Mouse (Mus musculus) forebrain, embryonic 16.5 days (tissue): ENCODE measurements at regions not wholly inside any gene's neighbourhood (a gene's known extent, or its start where the extent isn't known, plus 50 kb on each side); places are given as distances from the start of the nearest gene placed in this dataset.

Experiments
- ATAC-seq: fragments of 200-750 bp; cut with Nextera tagmentation; 2 replicates; pipeline ENCODE4 v1.8.0; 2017; ENCODE audit warnings: mild to moderate bottlenecking, moderate library complexity
- H3K27ac ChIP-seq: fragments of 300-500 bp; sonication (generic); 2 replicates; pipeline ENCODE4 v1.5.1; 2014; ENCODE audit warnings: low read length, control low read depth
- H3K27me3 ChIP-seq: fragments of 300-500 bp; sonication (generic); replicated peaks from 2 replicates; pipeline ENCODE4 v1.6.1; 2014; ENCODE audit warnings: low read length; ENCODE audit not compliant: control insufficient read depth, insufficient read depth
- H3K36me3 ChIP-seq: fragments of 300-500 bp; sonication (generic); 2 replicates; pipeline ENCODE4 v1.6.1; 2014; ENCODE audit not compliant: control insufficient read depth, insufficient read depth
- H3K4me1 ChIP-seq: fragments of 300-500 bp; sonication (generic); replicated peaks from 2 replicates; pipeline ENCODE4 v1.6.1; 2014; ENCODE audit warnings: low read length; ENCODE audit not compliant: control insufficient read depth, insufficient read depth
- H3K4me2 ChIP-seq: fragments of 300-500 bp; sonication (generic); 2 replicates; pipeline ENCODE4 v1.6.1; 2014; ENCODE audit warnings: mild to moderate bottlenecking, low read length, control low read depth
- H3K4me3 ChIP-seq: fragments of 300-500 bp; sonication (generic); replicated peaks from 2 replicates; pipeline ENCODE4 v1.5.1; 2014; ENCODE audit warnings: mild to moderate bottlenecking, low read length, control low read depth
- H3K9ac ChIP-seq: fragments of 300-500 bp; sonication (generic); replicated peaks from 2 replicates; pipeline ENCODE4 v1.6.1; 2014; ENCODE audit warnings: low read depth, low read length, control low read depth
- H3K9me3 ChIP-seq: fragments of 300-500 bp; sonication (generic); 2 replicates; pipeline ENCODE4 v1.6.1; 2016; ENCODE audit warnings: low read length; ENCODE audit not compliant: control insufficient read depth
- WGBS: fragments of 180-500 bp; shearing (Covaris S2); extraction: QIAGEN DNeasy Blood & Tissue Kit; methylation state at CpG from one replicate; pipeline ENCODE4 v1.1.7; 2014; 5-methylcytosine and 5-hydroxymethylcytosine counted together

DNA sequence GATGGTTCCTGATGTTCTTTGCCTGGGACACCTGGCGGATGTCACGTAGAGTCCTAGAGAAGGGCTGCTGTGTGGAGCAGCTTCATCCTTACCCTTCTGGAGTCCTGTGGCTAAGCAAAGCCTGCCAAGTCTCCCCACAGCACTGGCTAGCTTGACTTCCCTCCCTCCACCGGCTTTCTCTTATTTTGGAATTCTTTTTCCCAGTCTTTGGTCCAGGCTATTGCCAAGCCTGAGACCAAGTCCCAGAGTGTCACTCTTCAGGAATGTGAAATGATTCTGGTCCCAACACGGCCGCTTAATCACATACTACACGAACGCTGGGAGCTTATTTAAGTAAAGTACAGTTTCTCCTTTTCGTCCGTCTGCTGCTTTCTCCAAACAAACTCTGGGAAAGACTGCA, 146.4 kb downstream of the Fndc1 start:
- ATAC-seq, result no peak
- WGBS, result 92% methylated on average over 9 of the region's 9 CpGs
- no peaks in the 10 kb centered on the region for H3K36me3 ChIP-seq
- no peaks in the 10 kb centered on the region for H3K4me1 ChIP-seq
- H3K9me3 ChIP-seq, result no peaks in the 10 kb centered on the region
- no peak overlapping the region for H3K4me2 ChIP-seq
- H3K4me3 ChIP-seq, result no peak overlapping the region
- no peak overlapping the region for H3K9ac ChIP-seq
- H3K27ac ChIP-seq, result no peak overlapping the region
- no peaks in the 10 kb centered on the region for H3K27me3 ChIP-seq

DNA sequence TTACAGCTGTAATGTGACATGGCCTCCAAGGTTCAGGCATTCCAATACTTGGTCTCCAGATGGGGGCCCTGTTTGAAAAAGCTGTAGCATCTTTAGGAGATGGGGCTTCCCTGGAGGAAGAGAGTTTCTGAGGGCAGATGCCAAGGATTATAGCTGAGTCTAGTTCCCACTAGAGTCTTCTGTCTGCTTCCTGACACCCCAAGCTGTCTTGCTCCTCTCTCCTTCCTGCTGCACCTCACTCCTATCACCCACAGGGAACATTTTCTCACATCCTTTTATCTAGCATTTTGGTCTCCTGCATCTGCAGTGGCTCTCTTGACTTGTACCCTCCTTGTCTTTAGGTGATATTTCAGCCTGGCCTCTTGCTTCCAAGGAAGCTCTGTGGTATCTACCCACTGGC, 147.3 kb downstream of the Fndc1 start:
- H3K9me3 ChIP-seq, result no peaks in the 10 kb centered on the region
- H3K27ac ChIP-seq, result no peak overlapping the region

DNA sequence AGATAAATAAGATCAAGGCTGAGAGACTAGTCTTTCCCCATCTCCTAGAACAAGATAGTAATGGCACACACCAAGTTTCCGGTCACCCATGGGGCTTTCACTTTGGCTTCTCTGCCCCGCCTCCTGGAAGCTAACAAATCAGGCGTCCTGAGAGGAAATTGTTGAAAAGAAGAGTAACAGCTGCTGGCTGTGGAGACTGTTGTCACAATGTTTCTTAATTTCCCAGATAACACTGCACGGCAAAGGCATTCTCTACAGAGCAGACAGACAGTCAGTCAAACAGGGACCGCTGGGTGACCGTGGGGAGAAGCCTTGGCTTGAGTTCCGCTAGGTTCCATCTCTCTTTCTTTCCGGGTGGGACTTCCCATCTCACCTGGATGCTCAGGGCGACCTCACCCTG, 148.2 kb downstream of the Fndc1 start:
- Histone ChIP-seq H3K4me2 (no peak overlapping the region), H3K36me3 (no peaks in the 10 kb centered on the region), H3K27me3 (no peaks in the 10 kb centered on the region), H3K4me1 (no peaks in the 10 kb centered on the region), H3K9me3 (no peaks in the 10 kb centered on the region), H3K27ac (no peak overlapping the region), H3K9ac (no peak overlapping the region), H3K4me3 (no peak overlapping the region)
- ATAC-seq, result no peak
- WGBS, result 83% methylated on average over 9 of the region's 9 CpGs

More for the DNA sequence above, 147.3 kb downstream of the Fndc1 start:
- Histone ChIP-seq H3K4me2 (no peak overlapping the region), H3K27me3 (no peaks in the 10 kb centered on the region), H3K9ac (no peak overlapping the region), H3K4me3 (no peak overlapping the region), H3K36me3 (no peaks in the 10 kb centered on the region), H3K4me1 (no peaks in the 10 kb centered on the region)
- ATAC-seq, result no peak

DNA sequence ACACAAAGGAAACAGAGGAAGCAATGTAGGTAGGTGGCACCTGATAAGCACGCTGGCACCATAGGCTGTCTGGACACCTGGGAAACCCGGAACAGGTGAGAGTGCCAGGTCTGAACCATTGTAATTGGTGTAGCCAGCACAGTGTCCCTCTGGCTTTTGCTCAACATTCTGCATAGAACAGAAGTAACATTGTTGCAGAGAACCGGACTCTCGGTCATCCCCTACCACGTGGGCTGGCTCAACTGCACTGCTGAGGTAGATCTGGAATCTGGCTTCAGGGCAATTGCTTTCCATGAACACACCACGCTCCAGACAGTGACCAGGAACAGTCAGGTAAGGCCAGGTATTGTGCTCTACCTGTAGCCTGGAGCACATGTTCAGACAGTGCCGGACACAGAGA, 149.3 kb downstream of the Fndc1 start:
- Histone ChIP-seq H3K36me3 (no peaks in the 10 kb centered on the region), H3K4me1 (no peaks in the 10 kb centered on the region), H3K27ac (no peak overlapping the region), H3K9ac (no peak overlapping the region), H3K9me3 (no peaks in the 10 kb centered on the region), H3K4me2 (no peak overlapping the region), H3K4me3 (no peak overlapping the region), H3K27me3 (no peaks in the 10 kb centered on the region)
- 91% methylated on average over 7 of the region's 7 CpGs for WGBS
- ATAC-seq, result no peak

DNA sequence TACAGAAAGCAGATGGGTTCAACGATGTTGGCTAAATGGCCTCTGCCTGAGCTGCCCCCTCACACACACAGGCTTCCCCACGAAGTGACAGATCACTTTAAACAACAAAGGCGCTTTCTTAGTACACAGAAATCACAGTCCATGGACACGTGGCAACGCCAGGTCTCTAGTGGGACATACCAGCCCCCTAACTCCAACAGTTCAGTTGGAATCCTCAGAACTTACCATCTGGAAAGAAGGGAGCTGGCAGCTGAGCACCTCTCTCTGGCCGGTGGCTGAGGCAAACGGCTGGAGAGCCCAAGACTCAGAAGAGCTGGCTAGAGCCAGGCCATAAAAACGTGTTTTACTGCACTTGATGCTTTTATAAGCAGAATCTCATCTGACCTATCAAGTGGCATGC, 149.8 kb downstream of the Fndc1 start:
- H3K9me3 ChIP-seq, result no peaks in the 10 kb centered on the region
- H3K27me3 ChIP-seq, result no peaks in the 10 kb centered on the region
- ATAC-seq, result no peak
- H3K4me2 ChIP-seq, result no peak overlapping the region
- H3K36me3 ChIP-seq, result no peaks in the 10 kb centered on the region
- H3K27ac ChIP-seq, result no peak overlapping the region
- WGBS, result 81% methylated on average over 8 of the region's 8 CpGs
- no peak overlapping the region for H3K4me3 ChIP-seq
- no peak overlapping the region for H3K9ac ChIP-seq
- no peaks in the 10 kb centered on the region for H3K4me1 ChIP-seq

DNA sequence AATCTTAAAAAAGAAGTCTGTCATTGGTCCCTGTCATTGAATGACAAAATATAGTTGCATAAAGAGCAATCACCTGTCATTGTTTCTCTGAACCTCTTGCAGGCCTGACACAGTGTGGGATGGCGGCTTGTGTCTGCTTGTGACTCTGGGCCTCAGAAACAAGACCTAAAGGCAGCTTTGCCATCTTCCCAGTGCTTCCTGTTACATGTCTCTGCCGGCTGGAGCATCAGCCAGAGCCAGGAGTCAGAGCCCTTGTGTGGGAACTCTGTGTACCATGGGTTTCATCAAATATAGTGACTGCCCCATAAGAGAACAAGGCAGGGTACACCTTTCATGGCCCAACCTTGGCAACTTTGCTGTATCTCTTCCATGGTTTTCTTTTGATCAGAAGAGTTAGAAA, 150.3 kb downstream of the Fndc1 start:
- ATAC-seq, result no peak
- no peak overlapping the region for H3K4me3 ChIP-seq
- no peak overlapping the region for H3K27ac ChIP-seq
- H3K27me3 ChIP-seq, result no peaks in the 10 kb centered on the region
- H3K4me2 ChIP-seq, result no peak overlapping the region
- H3K36me3 ChIP-seq, result no peaks in the 10 kb centered on the region
- H3K9me3 ChIP-seq, result no peaks in the 10 kb centered on the region
- no peak overlapping the region for H3K9ac ChIP-seq
- no peaks in the 10 kb centered on the region for H3K4me1 ChIP-seq
- WGBS, result 86% methylated on average over 2 of the region's 2 CpGs

DNA sequence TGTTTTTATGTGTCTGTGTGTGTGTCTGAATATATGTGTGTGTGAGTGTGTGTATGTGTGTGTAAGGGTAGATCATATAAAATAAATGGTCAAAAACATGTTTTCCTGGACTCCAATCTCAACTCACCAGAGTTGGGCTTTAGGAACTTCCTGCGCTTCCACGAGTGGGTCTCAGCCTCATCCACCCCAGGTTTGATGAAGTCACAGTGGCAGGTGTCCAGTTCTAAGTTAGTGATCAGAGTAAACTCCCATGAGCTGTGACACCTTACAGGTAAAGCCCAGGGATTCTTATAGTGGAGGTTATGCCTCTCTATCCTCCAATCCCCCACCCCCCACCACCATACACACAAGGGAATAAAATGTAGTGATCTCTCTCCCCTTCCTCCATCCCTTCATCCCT, 152.6 kb downstream of the Fndc1 start:
- WGBS, result 86% methylated on average over 2 of the region's 2 CpGs
- Histone ChIP-seq H3K36me3 (no peaks in the 10 kb centered on the region), H3K4me1 (no peaks in the 10 kb centered on the region), H3K27ac (no peak overlapping the region), H3K27me3 (no peaks in the 10 kb centered on the region), H3K9ac (no peak overlapping the region), H3K9me3 (no peaks in the 10 kb centered on the region), H3K4me2 (no peak overlapping the region), H3K4me3 (no peak overlapping the region)
- ATAC-seq, result no peak

DNA sequence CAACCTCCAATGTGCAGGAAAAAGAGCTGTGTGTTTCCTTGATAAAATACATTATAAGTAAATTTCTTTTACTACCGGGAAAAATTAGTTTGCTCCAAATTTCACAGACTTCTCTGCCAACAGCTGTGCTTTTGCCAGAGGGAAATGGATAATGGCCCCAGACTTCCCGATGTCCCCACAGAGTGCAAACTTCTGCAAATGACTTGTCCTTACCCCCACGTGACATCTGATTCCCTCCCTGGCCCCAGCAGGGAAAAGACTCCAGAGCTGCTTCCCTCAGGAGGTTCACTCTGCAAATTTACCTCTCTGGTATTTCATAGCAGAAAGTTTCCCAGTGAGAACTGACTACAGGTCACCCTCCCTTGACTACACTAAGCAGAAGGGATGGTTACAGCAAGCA, 159.3 kb downstream of the Fndc1 start:
- 76% methylated on average over 3 of the region's 3 CpGs for WGBS

DNA sequence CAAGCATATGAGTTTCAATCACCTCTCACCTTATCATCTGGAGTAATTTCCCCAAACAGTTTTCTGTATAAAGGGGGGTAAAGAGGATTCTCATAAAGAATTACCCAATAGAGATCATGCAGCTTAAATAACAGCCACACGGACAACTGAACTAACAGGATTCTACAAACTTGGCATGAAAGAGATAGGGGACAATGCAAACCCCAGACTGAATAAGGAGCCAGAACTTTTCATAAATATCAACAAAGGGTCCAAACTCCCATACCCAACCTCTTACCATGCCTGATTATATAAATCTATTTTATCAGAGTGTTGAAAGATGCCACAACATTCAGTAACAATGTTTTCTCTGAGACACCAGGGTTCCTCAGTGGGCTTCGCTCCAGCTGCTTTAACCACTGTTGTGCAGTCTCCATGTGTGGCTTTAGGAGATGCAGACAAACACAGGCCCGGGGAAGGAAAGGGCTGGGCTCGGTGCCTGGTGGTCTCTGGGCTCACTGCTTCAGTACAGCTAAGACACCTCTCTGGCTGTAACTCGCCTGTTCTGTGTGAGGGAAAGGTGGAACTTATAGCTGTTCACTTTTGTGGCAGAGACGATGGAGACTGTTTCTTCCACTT, 160.2 kb downstream of the Fndc1 start:
- Histone ChIP-seq H3K27me3 (no peaks in the 10 kb centered on the region), H3K4me2 (no peak overlapping the region), H3K27ac (no peak overlapping the region), H3K4me1 (no peaks in the 10 kb centered on the region), H3K36me3 (no peaks in the 10 kb centered on the region), H3K9ac (no peak overlapping the region), H3K9me3 (no peaks in the 10 kb centered on the region), H3K4me3 (no peak overlapping the region)
- ATAC-seq, result no peak
- 65% methylated on average over 6 of the region's 6 CpGs for WGBS

More for the DNA sequence above, 159.3 kb downstream of the Fndc1 start:
- no peaks in the 10 kb centered on the region for H3K4me1 ChIP-seq
- no peak overlapping the region for H3K4me3 ChIP-seq
- H3K27ac ChIP-seq, result no peak overlapping the region
- no peaks in the 10 kb centered on the region for H3K27me3 ChIP-seq
- no peak for ATAC-seq
- no peaks in the 10 kb centered on the region for H3K9me3 ChIP-seq
- no peak overlapping the region for H3K9ac ChIP-seq
- H3K36me3 ChIP-seq, result no peaks in the 10 kb centered on the region
- no peak overlapping the region for H3K4me2 ChIP-seq

DNA sequence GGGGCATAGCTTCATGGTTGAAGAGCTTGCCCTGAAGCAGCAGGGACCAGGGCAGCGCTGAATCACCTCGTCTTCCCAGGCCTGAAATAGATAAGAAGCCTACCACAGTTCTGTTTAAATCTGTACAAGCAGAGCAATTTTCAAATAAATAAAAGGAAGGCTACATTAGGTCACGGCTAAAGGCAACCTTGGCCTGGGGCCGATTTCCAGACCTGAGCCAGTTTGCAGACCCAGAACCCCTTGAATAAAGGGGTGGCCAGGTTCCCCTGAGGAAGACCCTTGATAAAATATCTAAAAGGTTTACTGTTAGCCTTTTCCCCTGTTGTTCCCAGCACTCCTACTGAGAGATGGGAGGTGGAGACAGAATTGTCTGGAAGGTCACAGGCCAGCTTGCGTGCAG, 160.9 kb downstream of the Fndc1 start:
- Histone ChIP-seq H3K9ac (no peak overlapping the region), H3K27me3 (no peaks in the 10 kb centered on the region), H3K4me3 (no peak overlapping the region), H3K4me1 (no peaks in the 10 kb centered on the region), H3K9me3 (no peaks in the 10 kb centered on the region), H3K27ac (no peak overlapping the region), H3K36me3 (no peaks in the 10 kb centered on the region), H3K4me2 (no peak overlapping the region)
- 93% methylated on average over 5 of the region's 5 CpGs for WGBS
- no peak for ATAC-seq
